Mouse (Mus musculus) liver, embryonic 11.5 days (tissue): ENCODE data around the gene Eftud2. TPM values are rescaled to one million over a fixed set of nuclear protein-coding genes. Genes with fewer than 3 reads are reported as not detected.

Experiments used
- ATAC-seq: fragments of 200-750 bp; cut with Nextera tagmentation; replicated peaks from 2 replicates; pipeline ENCODE4 v1.8.0; 2017; ENCODE audit warnings: moderate number of reproducible peaks, mild to moderate bottlenecking, moderate TSS enrichment, moderate library complexity; ENCODE audit not compliant: low FRiP score
- DNase-seq: peaks from one replicate; pipeline ENCODE4 v3.0.0-alpha.2; 2017; ENCODE audit warnings: low spot score
- H3K27ac ChIP-seq: fragments of 300-500 bp; sonication (generic); 2 replicates; pipeline ENCODE4 v1.5.1; 2014; ENCODE audit warnings: mild to moderate bottlenecking, low read depth, low read length, control low read depth
- H3K27me3 ChIP-seq: fragments of 300-500 bp; sonication (generic); replicated peaks from 2 replicates; pipeline ENCODE4 v1.6.1; 2014; ENCODE audit warnings: low read length, mixed read lengths; ENCODE audit not compliant: control insufficient read depth, insufficient read depth
- H3K36me3 ChIP-seq: fragments of 300-500 bp; sonication (generic); 2 replicates; pipeline ENCODE4 v1.6.1; 2014; ENCODE audit warnings: mild to moderate bottlenecking, low read length, moderate library complexity, mixed read lengths; ENCODE audit not compliant: control insufficient read depth, insufficient read depth
- H3K4me1 ChIP-seq: fragments of 300-500 bp; sonication (generic); replicated peaks from 2 replicates; pipeline ENCODE4 v1.6.1; 2014; ENCODE audit warnings: low read length, mixed read lengths; ENCODE audit not compliant: control insufficient read depth, insufficient read depth
- H3K4me2 ChIP-seq: fragments of 300-500 bp; sonication (generic); 2 replicates; pipeline ENCODE4 v1.6.1; 2014; ENCODE audit warnings: mild to moderate bottlenecking, control low read depth, moderate library complexity
- H3K4me3 ChIP-seq: fragments of 300-500 bp; sonication (generic); 2 replicates; pipeline ENCODE4 v1.5.1; 2014; ENCODE audit warnings: low read depth, low read length, control low read depth
- H3K9ac ChIP-seq: fragments of 300-500 bp; sonication (generic); 2 replicates; pipeline ENCODE4 v1.6.1; 2014; ENCODE audit warnings: low read depth, low read length, control low read depth
- H3K9me3 ChIP-seq: fragments of 300-500 bp; sonication (generic); 2 replicates; pipeline ENCODE4 v1.6.1; 2016; ENCODE audit warnings: low read length, inconsistent platforms, mixed read lengths; ENCODE audit not compliant: control insufficient read depth
- WGBS: fragments of 180-500 bp; shearing (Covaris S2); extraction: QIAGEN DNeasy Blood & Tissue Kit; methylation state at CpG from one replicate; pipeline ENCODE4 v1.1.7; 2014; 5-methylcytosine and 5-hydroxymethylcytosine counted together
- polyA plus RNA-seq: library from polyadenylated mRNA; unstranded; fragments of >200 nt; fragmentation: Nextera tagmentation; extraction: Ambion mirVana; gene quantifications from 2 replicates; pipeline ENCODE4 v1.2.1, GENCODE M21; 2014

Eftud2 gene
- polyA plus RNA-seq, 1 experiment from 2014 or later, result 259 TPM

GRCm38 (mm10) chr11:102835549-102835948, 45.2 kb downstream of the Eftud2 start, which contains the start of gene Higd1b:
Gene Higd1b (plus strand): TSS chr11:102835849.
- Histone ChIP-seq H3K9ac (no peak within 1 kb of the TSS), H3K36me3 (peaks cover 16% of the 10 kb centered on the region; the same call in 1 of the 2 replicates), H3K27ac (no peak within 1 kb of the TSS), H3K4me2 (no peak within 1 kb of the TSS), H3K27me3 (no peaks in the 10 kb centered on the region), H3K4me3 (no peak within 1 kb of the TSS), H3K9me3 (no peaks in the 10 kb centered on the region), H3K4me1 (no peaks in the 10 kb centered on the region)
- 79% methylated on average over 4 of the region's 4 CpGs for WGBS
- ATAC-seq, result no peak
- DNase-seq, result no peak

- H3K36me3 ChIP-seq, result peaks cover 9% of the 10 kb centered on the region; the same call in 1 of the 2 replicates
- no peak overlapping the region for H3K9ac ChIP-seq
- ATAC-seq (no peak), DNase-seq (no peak)
- 92% methylated on average over 10 of the region's 10 CpGs for WGBS
- no peaks in the 10 kb centered on the region for H3K27me3 ChIP-seq
- no peak overlapping the region for H3K4me2 ChIP-seq
- H3K27ac ChIP-seq, result no peak overlapping the region
- H3K4me1 ChIP-seq, result no peaks in the 10 kb centered on the region
- H3K4me3 ChIP-seq, result no peak overlapping the region
- H3K9me3 ChIP-seq, result no peaks in the 10 kb centered on the region
These were observed 46.6 kb downstream of the Eftud2 start for GRCm38 (mm10) chr11:102834219-102834618.

- no peaks in the 10 kb centered on the region for H3K27me3 ChIP-seq
- H3K4me1 ChIP-seq, result no peaks in the 10 kb centered on the region
- no peaks in the 10 kb centered on the region; the same call in 1 of the 2 replicates for H3K36me3 ChIP-seq
- H3K9ac ChIP-seq, result no peak overlapping the region
- H3K4me3 ChIP-seq, result no peak overlapping the region
- no peak overlapping the region for H3K4me2 ChIP-seq
- no peak for DNase-seq
- H3K9me3 ChIP-seq, result no peaks in the 10 kb centered on the region
- WGBS, result 71% methylated on average over 18 of the region's 18 CpGs
- no peak overlapping the region for H3K27ac ChIP-seq
- ATAC-seq, result no peak
These were observed 48.0 kb downstream of the Eftud2 start for GRCm38 (mm10) chr11:102832700-102833297.

- Histone ChIP-seq H3K4me1 (no peaks in the 10 kb centered on the region), H3K9ac (no peak overlapping the region), H3K27me3 (no peaks in the 10 kb centered on the region), H3K27ac (no peak overlapping the region), H3K36me3 (no peaks in the 10 kb centered on the region), H3K4me3 (no peak overlapping the region), H3K9me3 (no peaks in the 10 kb centered on the region), H3K4me2 (no peak overlapping the region)
- 62% methylated on average over 4 of the region's 4 CpGs for WGBS
- no peak for ATAC-seq
- no peak for DNase-seq
These were observed 50.5 kb downstream of the Eftud2 start for GRCm38 (mm10) chr11:102830276-102830675.

GRCm38 (mm10) chr11:102827097-102827496, 53.7 kb downstream of the Eftud2 start:
- Histone ChIP-seq H3K9me3 (no peaks in the 10 kb centered on the region), H3K4me3 (no peak overlapping the region), H3K9ac (no peak overlapping the region), H3K27ac (no peak overlapping the region), H3K4me2 (no peak overlapping the region), H3K36me3 (no peaks in the 10 kb centered on the region), H3K4me1 (no peaks in the 10 kb centered on the region), H3K27me3 (peaks cover 4% of the 10 kb centered on the region)
- DNase-seq (no peak), ATAC-seq (no peak)
- WGBS, result 42% methylated on average over 4 of the region's 4 CpGs

GRCm38 (mm10) chr11:102826476-102826875, 54.3 kb downstream of the Eftud2 start:
- 59% methylated on average over 2 of the region's 2 CpGs for WGBS
- Histone ChIP-seq H3K4me3 (no peak overlapping the region), H3K4me1 (no peaks in the 10 kb centered on the region), H3K9me3 (no peaks in the 10 kb centered on the region), H3K27me3 (peaks cover 6% of the 10 kb centered on the region), H3K4me2 (no peak overlapping the region), H3K9ac (no peak overlapping the region), H3K36me3 (no peaks in the 10 kb centered on the region), H3K27ac (no peak overlapping the region)
- DNase-seq (no peak), ATAC-seq (no peak)

GRCm38 (mm10) chr11:102821231-102821630, 59.6 kb downstream of the Eftud2 start:
- ATAC-seq (no peak), DNase-seq (no peak)
- no peak overlapping the region for H3K9ac ChIP-seq
- WGBS, result 49% methylated on average over 6 of the region's 6 CpGs
- H3K27me3 ChIP-seq, result peaks cover 50% of the 10 kb centered on the region
- H3K9me3 ChIP-seq, result no peaks in the 10 kb centered on the region
- H3K4me2 ChIP-seq, result no peak overlapping the region
- no peaks in the 10 kb centered on the region for H3K36me3 ChIP-seq
- H3K4me1 ChIP-seq, result no peaks in the 10 kb centered on the region
- H3K27ac ChIP-seq, result no peak overlapping the region
- no peak overlapping the region for H3K4me3 ChIP-seq

GRCm38 (mm10) chr11:102820432-102820831, 60.4 kb downstream of the Eftud2 start:
- H3K36me3 ChIP-seq, result no peaks in the 10 kb centered on the region
- no peak overlapping the region for H3K27ac ChIP-seq
- ATAC-seq, result no peak
- H3K27me3 ChIP-seq, result peaks cover 55% of the 10 kb centered on the region
- no peaks in the 10 kb centered on the region for H3K9me3 ChIP-seq
- H3K9ac ChIP-seq, result no peak overlapping the region
- WGBS, result 15% methylated on average over 3 of the region's 3 CpGs
- H3K4me2 ChIP-seq, result no peak overlapping the region
- no peak for DNase-seq
- H3K4me3 ChIP-seq, result no peak overlapping the region
- no peaks in the 10 kb centered on the region for H3K4me1 ChIP-seq

GRCm38 (mm10) chr11:102819783-102820385, 60.9 kb downstream of the Eftud2 start:
- H3K4me2 ChIP-seq, result peak overlapping the region; percentile 82
- H3K27ac ChIP-seq, result 0 out of 2 replicates have a peak overlapping the region, but pooled peaks have one; percentile 92
- H3K27me3 ChIP-seq, result peaks cover 55% of the 10 kb centered on the region
- no peak overlapping the region for H3K9ac ChIP-seq
- peak overlapping the region; percentile 69 for H3K4me3 ChIP-seq
- H3K36me3 ChIP-seq, result no peaks in the 10 kb centered on the region
- WGBS, result 7% methylated on average over 14 of the region's 14 CpGs
- ATAC-seq (no peak), DNase-seq (no peak)
- no peaks in the 10 kb centered on the region for H3K4me1 ChIP-seq
- no peaks in the 10 kb centered on the region for H3K9me3 ChIP-seq
